Mouse (Mus musculus) adipocyte (in vitro differentiated cells): ENCODE measurements around the gene Fbxo31.

Experiments
- DNase-seq: peaks from one replicate; pipeline ENCODE4 v3.0.0-alpha.2; 2016; ENCODE audit warnings: low spot score

The Fbxo31 gene

GRCm38 (mm10) chr8:121552506-121552905 is 26.1 kb downstream of the Fbxo31 start:
- DNase-seq: no peak

- DNase-seq: no peak
These were observed 27.3 kb downstream of the Fbxo31 start for GRCm38 (mm10) chr8:121551065-121551985.

- no peak for DNase-seq
These were observed 28.6 kb downstream of the Fbxo31 start for GRCm38 (mm10) chr8:121550056-121550455.

GRCm38 (mm10) chr8:121547132-121547531 is 31.5 kb downstream of the Fbxo31 start:
- peak; percentile 75 for DNase-seq

GRCm38 (mm10) chr8:121544936-121545335 is 33.7 kb downstream of the Fbxo31 start:
- DNase-seq: no peak

GRCm38 (mm10) chr8:121544276-121544785 is 34.3 kb downstream of the Fbxo31 start, which contains the start of gene 1700018B08Rik:
Gene 1700018B08Rik, minus strand, starts transcription at chr8:121544320.
- no peak for DNase-seq

- no peak for DNase-seq
These were observed 35.7 kb downstream of the Fbxo31 start for GRCm38 (mm10) chr8:121542901-121543300.

GRCm38 (mm10) chr8:121541862-121542261 is 36.7 kb downstream of the Fbxo31 start:
- no peak for DNase-seq

GRCm38 (mm10) chr8:121532381-121532780 is 46.2 kb downstream of the Fbxo31 start:
- DNase-seq: no peak

- no peak for DNase-seq
These were observed 48.0 kb downstream of the Fbxo31 start for GRCm38 (mm10) chr8:121530639-121531038.

- no peak for DNase-seq
These were observed 49.8 kb downstream of the Fbxo31 start for GRCm38 (mm10) chr8:121528790-121529189.

GRCm38 (mm10) chr8:121527751-121528150 is 50.9 kb downstream of the Fbxo31 start:
- no peak for DNase-seq

GRCm38 (mm10) chr8:121526811-121527550 is 51.6 kb downstream of the Fbxo31 start:
- no peak for DNase-seq

GRCm38 (mm10) chr8:121525111-121525818 is 53.3 kb downstream of the Fbxo31 start:
- no peak for DNase-seq

- peak; percentile 83 for DNase-seq
These were observed 65.2 kb downstream of the Fbxo31 start for GRCm38 (mm10) chr8:121513429-121513828.

- no peak for DNase-seq
These were observed 66.9 kb downstream of the Fbxo31 start for GRCm38 (mm10) chr8:121511751-121512150.
